9 mouse cellular contexts compared by ENCODE assay signal in genomic region chr5:66503557-66504433, GRCm38 (mm10).
DNase-seq lines count a peak whose midpoint lies in the region; ATAC-seq lines count a peak whose summit lies in the region.
"Had no signal": no experiment of that assay in that cellular context is flagged by ENCODE, and none has a peak within 500 bp of the region (broad histone marks: within the 10 kb centered on the region; RNA-seq: fewer than 3 reads in every experiment).

No protein-coding gene starts in this region.

- peak overlapping the region; percentile 39 for H3K4me2 ChIP-seq in heart, embryonic 12.5 days
- no peak overlapping the region for H3K4me2 ChIP-seq in embryonic facial prominence, embryonic 12.5 days (replicated peaks)

- no peak overlapping the region for H3K4me3 ChIP-seq in heart, embryonic 12.5 days
- no peak overlapping the region for H3K4me3 ChIP-seq in embryonic facial prominence, embryonic 12.5 days
- H3K4me3 ChIP-seq: left cerebral cortex, adult 2 months had no signal

- H3K9ac ChIP-seq in heart, embryonic 12.5 days, result 0 out of 2 replicates have a peak overlapping the region, but pooled peaks have one; percentile 10
- H3K9ac ChIP-seq in embryonic facial prominence, embryonic 12.5 days, result no peak overlapping the region

- ATAC-seq in heart, embryonic 12.5 days (ENCODE audit: insufficient number of reproducible peaks, low FRiP score), result peak; percentile 48; the same call in 1 of the 2 replicates
- ATAC-seq in embryonic facial prominence, embryonic 12.5 days (ENCODE audit: insufficient number of reproducible peaks, insufficient read depth, low FRiP score, low TSS enrichment), result no peak

- no peak for DNase-seq in heart, postnatal 14 days
- peak; percentile 66 for DNase-seq in kidney, postnatal 14 days
- DNase-seq in lung, postnatal 25 days (ENCODE audit: low spot score), result peak; percentile 58
- DNase-seq in retina, embryonic 14.5 days (ENCODE audit: low spot score), result no peak
- no peak for DNase-seq in left cerebral cortex, adult 18-20 months (ENCODE audit: low spot score in 2 of 2)
- no peak for DNase-seq in B cell, adult 2 months

- no peaks in the 10 kb centered on the region for H3K36me3 ChIP-seq in heart, embryonic 12.5 days
- H3K36me3 ChIP-seq in embryonic facial prominence, embryonic 12.5 days, result no peaks in the 10 kb centered on the region

- H3K27ac ChIP-seq in heart, embryonic 12.5 days (ENCODE audit: poor library complexity, severe bottlenecking), result peak overlapping the region; percentile 30; the same call in 1 of the 2 replicates
- peak overlapping the region; percentile 38; the same call in 1 of the 2 replicates for H3K27ac ChIP-seq in embryonic facial prominence, embryonic 12.5 days
- H3K27ac ChIP-seq: left cerebral cortex, adult 2 months had no signal

- H3K9me3 ChIP-seq in heart, embryonic 12.5 days (replicated peaks), result 0 out of 2 replicates have a peak, but pooled peaks cover 4% of the 10 kb centered on the region
- no peaks in the 10 kb centered on the region for H3K9me3 ChIP-seq in embryonic facial prominence, embryonic 12.5 days

- WGBS in heart, embryonic 12.5 days, result 46% methylated on average over 17 of the region's 17 CpGs
- 41% methylated on average over 17 of the region's 17 CpGs for WGBS in embryonic facial prominence, embryonic 12.5 days

- H3K27me3 ChIP-seq in heart, embryonic 12.5 days (replicated peaks), result no peaks in the 10 kb centered on the region
- H3K27me3 ChIP-seq in embryonic facial prominence, embryonic 12.5 days, result no peaks in the 10 kb centered on the region

- peaks cover 23% of the 10 kb centered on the region for H3K4me1 ChIP-seq in heart, embryonic 12.5 days (replicated peaks)
- peaks cover 15% of the 10 kb centered on the region for H3K4me1 ChIP-seq in embryonic facial prominence, embryonic 12.5 days

- intact Hi-C loops in heart, postnatal 14 days (cut with DNase I), result no loop called here

Comparison
In these comparisons a context has a peak if more than half of its experiments do, and no peak if none do; other contexts are left out.
1. DNase-seq: peak in kidney, postnatal 14 days (single experiment) and lung, postnatal 25 days (single experiment); none in heart, postnatal 14 days (0 of 2), retina, embryonic 14.5 days (single experiment), left cerebral cortex, adult 18-20 months (0 of 2) and B cell, adult 2 months (0 of 2).